Mouse (Mus musculus): ENCODE data around the gene Clvs2. TPM values are rescaled to one million over a fixed set of nuclear protein-coding genes. Genes with fewer than 3 reads are reported as not detected.

The Clvs2 gene
- total RNA-seq (2014; rRNA removed) (16.6 and 24.4 TPM in 2 replicates), polyA plus RNA-seq (2015; fragmentation: Nextera tagmentation; extraction: Ambion mirVana) (26.8 and 27.3 TPM in 2 replicates)

GRCm38 (mm10) chr10:33624131-33624879, at the start of gene Clvs2:
TSS of gene Clvs2 (minus strand) at chr10:33624769.
- no peaks in the 10 kb centered on the region for H3K36me3 ChIP-seq (ENCODE audit: insufficient read depth, low read length)
- peak within 1 kb of the TSS; percentile 69 for H3K4me3 ChIP-seq (ENCODE audit: low read depth, low read length)
- H3K27me3 ChIP-seq (ENCODE audit: insufficient read depth, low read length): no peaks in the 10 kb centered on the region
- ATAC-seq (ENCODE audit: low FRiP score) (peak; percentile 91), DNase-seq (ENCODE audit: low spot score) (peak; percentile 54)
- H3K27ac ChIP-seq (ENCODE audit: low read depth, low read length): peak within 1 kb of the TSS; percentile 94
- H3K4me1 ChIP-seq (ENCODE audit: insufficient read depth, low read length): peaks cover 4% of the 10 kb centered on the region; the same call in 1 of the 2 replicates
- H3K4me2 ChIP-seq (ENCODE audit: low read depth, low read length, poor library complexity, severe bottlenecking): peak within 1 kb of the TSS; percentile 59
- WGBS: under 1% methylated on average over 37 of the region's 37 CpGs
- TF ChIP-seq CTCF (IDR thresholded peaks at IDR 0.05): no peak
- peak within 1 kb of the TSS; percentile 75 for H3K9ac ChIP-seq (replicated peaks; ENCODE audit: low read length, poor library complexity, severe bottlenecking)
- no peaks in the 10 kb centered on the region for H3K9me3 ChIP-seq (ENCODE audit: low read length)

- no peaks in the 10 kb centered on the region for H3K27me3 ChIP-seq (ENCODE audit: insufficient read depth, low read length)
- no peak overlapping the region for H3K4me2 ChIP-seq (ENCODE audit: low read depth, low read length, poor library complexity, severe bottlenecking)
- TF ChIP-seq CTCF (IDR thresholded peaks at IDR 0.05): peak; percentile 70
- no peak overlapping the region for H3K9ac ChIP-seq (replicated peaks; ENCODE audit: low read length, poor library complexity, severe bottlenecking)
- no peaks in the 10 kb centered on the region for H3K36me3 ChIP-seq (ENCODE audit: insufficient read depth, low read length)
- no peak overlapping the region for H3K27ac ChIP-seq (ENCODE audit: low read depth, low read length)
- no peak overlapping the region for H3K4me3 ChIP-seq (ENCODE audit: low read depth, low read length)
- DNase-seq (ENCODE audit: low spot score) (peak; percentile 79), ATAC-seq (ENCODE audit: low FRiP score) (no peak)
- H3K4me1 ChIP-seq (ENCODE audit: insufficient read depth, low read length): no peaks in the 10 kb centered on the region
- no peaks in the 10 kb centered on the region for H3K9me3 ChIP-seq (ENCODE audit: low read length)
These were observed 28.6 kb upstream of the Clvs2 start for GRCm38 (mm10) chr10:33653142-33653541.

DNA sequence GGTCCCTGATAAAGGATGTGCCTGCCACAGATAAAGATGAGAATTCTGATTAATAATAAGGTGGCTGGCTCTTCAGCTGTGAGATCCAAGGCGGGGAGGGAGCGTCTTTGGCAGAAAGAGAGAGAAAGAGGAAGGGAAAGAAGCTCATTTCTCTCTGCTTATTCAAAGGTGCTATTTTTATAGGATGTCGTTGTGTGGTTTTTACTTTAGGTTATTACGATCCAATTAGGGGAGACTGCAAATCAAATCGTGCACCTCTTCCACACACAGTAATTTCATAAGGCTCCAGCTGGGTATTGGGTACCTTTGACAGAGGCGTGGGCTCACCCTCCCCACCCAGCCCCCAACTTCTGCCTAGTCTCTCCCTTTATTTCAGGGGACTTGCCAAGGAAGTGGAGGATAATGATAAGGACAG, 985 bp downstream of the Clvs2 start:
- Histone ChIP-seq H3K27me3 (ENCODE audit: insufficient read depth, low read length) (no peaks in the 10 kb centered on the region), H3K9me3 (ENCODE audit: low read length) (no peaks in the 10 kb centered on the region), H3K4me3 (ENCODE audit: low read depth, low read length) (peak overlapping the region; percentile 69), H3K4me1 (ENCODE audit: insufficient read depth, low read length) (peaks cover 4% of the 10 kb centered on the region; the same call in 1 of the 2 replicates), H3K27ac (ENCODE audit: low read depth, low read length) (peak overlapping the region; percentile 94), H3K36me3 (ENCODE audit: insufficient read depth, low read length) (no peaks in the 10 kb centered on the region), H3K4me2 (ENCODE audit: low read depth, low read length, poor library complexity, severe bottlenecking) (peak overlapping the region; percentile 59), H3K9ac (replicated peaks; ENCODE audit: low read length, poor library complexity, severe bottlenecking) (peak overlapping the region; percentile 75)
- 11% methylated on average over 6 of the region's 6 CpGs for WGBS
- peak; percentile 74 for ATAC-seq (ENCODE audit: low FRiP score)
- no peak for TF ChIP-seq CTCF (IDR thresholded peaks at IDR 0.05)
- peak; percentile 30 for DNase-seq (ENCODE audit: low spot score)

DNA sequence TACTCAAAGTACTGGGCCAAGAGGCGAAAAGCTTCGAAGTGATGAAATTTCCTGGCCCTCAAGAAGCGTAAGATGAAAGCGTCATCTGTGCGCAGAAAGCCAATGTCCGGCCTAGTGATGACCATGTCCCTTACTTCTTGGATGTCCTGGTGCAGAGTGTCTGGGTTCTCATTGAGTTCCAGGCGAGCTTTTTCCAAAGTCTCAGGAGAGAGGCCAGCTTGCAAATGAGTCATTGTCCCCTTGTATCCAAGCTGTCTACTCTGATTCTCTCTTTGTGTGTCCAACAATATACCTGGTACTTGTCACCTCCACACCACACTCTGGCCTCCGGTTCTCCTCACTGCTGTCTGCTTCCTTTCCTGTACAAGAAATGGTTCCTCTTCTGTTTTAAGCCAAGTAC, 1.9 kb downstream of the Clvs2 start:
- no peak for DNase-seq (ENCODE audit: low spot score)
- Histone ChIP-seq H3K9me3 (ENCODE audit: low read length) (no peaks in the 10 kb centered on the region), H3K36me3 (ENCODE audit: insufficient read depth, low read length) (no peaks in the 10 kb centered on the region), H3K27me3 (ENCODE audit: insufficient read depth, low read length) (no peaks in the 10 kb centered on the region), H3K4me1 (ENCODE audit: insufficient read depth, low read length) (peaks cover 4% of the 10 kb centered on the region; the same call in 1 of the 2 replicates), H3K4me3 (ENCODE audit: low read depth, low read length) (peak overlapping the region; percentile 35), H3K9ac (replicated peaks; ENCODE audit: low read length, poor library complexity, severe bottlenecking) (peak overlapping the region; percentile 39), H3K4me2 (ENCODE audit: low read depth, low read length, poor library complexity, severe bottlenecking) (peak overlapping the region; percentile 63), H3K27ac (ENCODE audit: low read depth, low read length) (peak overlapping the region; percentile 55; the same call in 1 of the 2 replicates)
- WGBS: 83% methylated on average over 8 of the region's 8 CpGs
- no peak for TF ChIP-seq CTCF (IDR thresholded peaks at IDR 0.05)
- no peak for ATAC-seq (ENCODE audit: low FRiP score)

- Histone ChIP-seq H3K4me2 (ENCODE audit: low read depth, low read length, poor library complexity, severe bottlenecking) (no peak overlapping the region), H3K36me3 (ENCODE audit: insufficient read depth, low read length) (no peaks in the 10 kb centered on the region), H3K4me1 (ENCODE audit: insufficient read depth, low read length) (no peaks in the 10 kb centered on the region; the same call in 1 of the 2 replicates), H3K9ac (replicated peaks; ENCODE audit: low read length, poor library complexity, severe bottlenecking) (no peak overlapping the region), H3K9me3 (ENCODE audit: low read length) (0 out of 2 replicates have a peak, but pooled peaks cover 3% of the 10 kb centered on the region), H3K4me3 (ENCODE audit: low read depth, low read length) (no peak overlapping the region), H3K27ac (ENCODE audit: low read depth, low read length) (no peak overlapping the region), H3K27me3 (ENCODE audit: insufficient read depth, low read length) (no peaks in the 10 kb centered on the region)
- no peak for TF ChIP-seq CTCF (IDR thresholded peaks at IDR 0.05)
- WGBS: 81% methylated on average over 2 of the region's 2 CpGs
- ATAC-seq (ENCODE audit: low FRiP score) (no peak), DNase-seq (ENCODE audit: low spot score) (no peak)
These were observed 8.4 kb downstream of the Clvs2 start for GRCm38 (mm10) chr10:33616207-33616606.

GRCm38 (mm10) chr10:33613197-33613596, 11.4 kb downstream of the Clvs2 start:
- no peaks in the 10 kb centered on the region for H3K36me3 ChIP-seq (ENCODE audit: insufficient read depth, low read length)
- H3K4me1 ChIP-seq (ENCODE audit: insufficient read depth, low read length): no peaks in the 10 kb centered on the region
- DNase-seq (ENCODE audit: low spot score) (no peak), ATAC-seq (ENCODE audit: low FRiP score) (no peak)
- 66% methylated on average over 1 of the region's 1 CpGs for WGBS
- H3K27me3 ChIP-seq (ENCODE audit: insufficient read depth, low read length): no peaks in the 10 kb centered on the region
- 0 out of 2 replicates have a peak, but pooled peaks cover 3% of the 10 kb centered on the region for H3K9me3 ChIP-seq (ENCODE audit: low read length)
- no peak overlapping the region for H3K4me3 ChIP-seq (ENCODE audit: low read depth, low read length)
- no peak for TF ChIP-seq CTCF (IDR thresholded peaks at IDR 0.05)
- no peak overlapping the region for H3K9ac ChIP-seq (replicated peaks; ENCODE audit: low read length, poor library complexity, severe bottlenecking)
- H3K27ac ChIP-seq (ENCODE audit: low read depth, low read length): no peak overlapping the region
- H3K4me2 ChIP-seq (ENCODE audit: low read depth, low read length, poor library complexity, severe bottlenecking): no peak overlapping the region
